Mouse (Mus musculus) CH12.LX (cell line): Measurements from ENCODE around the gene Slc44a3. TPM values are rescaled to one million over a fixed set of nuclear protein-coding genes. Genes with fewer than 3 reads are reported as not detected.
A peak's percentile ranks its signal among the peaks of the same experiment; 100 is the strongest.

Source experiments
- DNase-seq: peaks from one replicate; pipeline ENCODE4 v3.0.0-alpha.2; 2013; ENCODE audit errors: extremely low read depth
- H3K27ac ChIP-seq: 2 replicates; pipeline ENCODE4 v1.5.1; 2012; ENCODE audit warnings: low read depth, mild to moderate bottlenecking, control low read depth, moderate library complexity; ENCODE audit not compliant: insufficient read depth
- H3K27me3 ChIP-seq: replicated peaks from 2 replicates; pipeline ENCODE3; 2012; ENCODE audit warnings: inconsistent platforms
- H3K36me3 ChIP-seq, 2 experiments: replicated peaks in 1 of 2; 2 replicates each; pipeline versions ENCODE3 to v1.6.1; 2012; ENCODE audit warnings: inconsistent platforms in 1 of 2, low read length in 1 of 2, mild to moderate bottlenecking in 1 of 2, mixed read lengths in 1 of 2, moderate library complexity in 1 of 2; ENCODE audit not compliant: control insufficient read depth in 1 of 2, insufficient read depth in 1 of 2
- H3K4me1 ChIP-seq, 2 experiments: 2 replicates each; pipeline ENCODE4 v1.6.1; 2012; ENCODE audit warnings: inconsistent platforms in 1 of 2, moderate library complexity in 1 of 2; ENCODE audit not compliant: insufficient read depth in 2 of 2, control insufficient read depth in 1 of 2
- H3K4me2 ChIP-seq: 2 replicates; pipeline ENCODE4 v1.6.1; 2012; ENCODE audit warnings: low read depth, mild to moderate bottlenecking, control low read depth; ENCODE audit not compliant: poor library complexity, insufficient read depth, severe bottlenecking
- H3K4me3 ChIP-seq, 3 experiments: fragments of 150-350 bp in 1 of 3; sonication (generic) in 1 of 3; replicated peaks in 1 of 3; 2 replicates each; pipeline versions ENCODE3 to v1.5.1; 2011 to 2012; ENCODE audit warnings: low read depth in 2 of 3, low read length in 2 of 3, mild to moderate bottlenecking in 2 of 3, moderate library complexity in 2 of 3, control low read depth in 1 of 3, improper control_type of control experiment in 1 of 3, inconsistent platforms in 1 of 3, mixed read lengths in 1 of 3; ENCODE audit not compliant: poor library complexity in 1 of 3
- H3K79me2 ChIP-seq: replicated peaks from 2 replicates; pipeline ENCODE4 v1.6.1; 2012; ENCODE audit warnings: mild to moderate bottlenecking, moderate library complexity; ENCODE audit not compliant: control insufficient read depth, poor library complexity, insufficient read depth, severe bottlenecking; ENCODE audit errors: extremely low read depth
- H3K9ac ChIP-seq: 2 replicates; pipeline ENCODE4 v1.6.1; 2012; ENCODE audit warnings: low read depth, mild to moderate bottlenecking, control low read depth, moderate library complexity; ENCODE audit not compliant: insufficient read depth
- H3K9me3 ChIP-seq: replicated peaks from 2 replicates; pipeline ENCODE3; 2012; ENCODE audit warnings: low read length, inconsistent platforms, mixed read lengths
- CHD1 ChIP-seq: IDR thresholded peaks from 2 replicates; pipeline ENCODE4 v1.6.1; 2012; ENCODE audit warnings: low read depth, low read length, improper control_type of control experiment, inconsistent platforms
- CTCF ChIP-seq, 2 experiments: IDR thresholded peaks in 1 of 2; conservative IDR thresholded peaks in 1 of 2; 2 replicates each; pipeline ENCODE4 v1.5.1; 2011 to 2012; ENCODE audit warnings: low read depth in 2 of 2, low read length in 2 of 2, improper control_type of control experiment in 1 of 2, inconsistent platforms in 1 of 2, mild to moderate bottlenecking in 1 of 2, moderate library complexity in 1 of 2
- ELF1 ChIP-seq: IDR thresholded peaks from 2 replicates; pipeline ENCODE4 v1.6.1; 2014; ENCODE audit warnings: low read depth, mild to moderate bottlenecking, inconsistent platforms, low read length, improper control_type of control experiment
- ETS1 ChIP-seq: conservative IDR thresholded peaks from 2 replicates; pipeline ENCODE4 v1.6.1; 2012; ENCODE audit warnings: low read depth, mild to moderate bottlenecking, inconsistent platforms, low read length, improper control_type of control experiment, moderate library complexity
- MYC ChIP-seq: IDR thresholded peaks from 2 replicates; pipeline ENCODE4 v1.6.1; 2011; ENCODE audit warnings: low read depth, mild to moderate bottlenecking, improper control_type of control experiment, low read length
- NRF1 ChIP-seq: IDR thresholded peaks from 2 replicates; pipeline ENCODE4 v1.6.1; 2014; ENCODE audit warnings: low read depth, mild to moderate bottlenecking, inconsistent platforms, low read length, improper control_type of control experiment, moderate library complexity
- POLR2A ChIP-seq: IDR thresholded peaks from 2 replicates; pipeline ENCODE4 v1.6.1; 2011; ENCODE audit warnings: low read depth, mild to moderate bottlenecking, improper control_type of control experiment, low read length
- RCOR1 ChIP-seq: conservative IDR thresholded peaks from 2 replicates; pipeline ENCODE4 v1.6.1; 2012; ENCODE audit warnings: low read depth, mild to moderate bottlenecking, inconsistent platforms, low read length, improper control_type of control experiment
- dilution Hi-C: fragments of 300-500 bp; cut with MboI; formaldehyde crosslinking; loops from 2 replicates; pipeline ENCODE4 v1.14.3; 2020; ENCODE audit warnings: low sequenced_read_pairs; ENCODE audit not compliant: extremely low pct_unique_long_range_greater_than_20kb, extremely low pct_ligation_motif_present
- in situ Hi-C: fragments of 300-500 bp; cut with MboI; formaldehyde crosslinking; loops from 3 replicates; pipeline ENCODE4 v1.14.3; 2019; ENCODE audit warnings: low sequenced_read_pairs, low pct_ligation_motif_present, low pct_unique_long_range_greater_than_20kb, mixed read lengths
- polyA plus RNA-seq: library from polyadenylated mRNA; unstranded; fragments of >175 nt; gene quantifications from 2 replicates; pipeline ENCODE4 v1.2.1, GENCODE M21; 2012; ENCODE audit warnings: low read depth; ENCODE audit not compliant: insufficient read length
- total RNA-seq, 2 experiments: library from RNA; depleted of rRNA; stranded (reverse); fragments of 300-350 nt in 1 of 2; fragments of >200 nt in 1 of 2; gene quantifications; 2 replicates each; pipeline ENCODE4 v1.2.3; 2012 to 2014

Slc44a3 gene
- total and polyA plus RNA-seq, 3 experiments = not detected

DNA sequence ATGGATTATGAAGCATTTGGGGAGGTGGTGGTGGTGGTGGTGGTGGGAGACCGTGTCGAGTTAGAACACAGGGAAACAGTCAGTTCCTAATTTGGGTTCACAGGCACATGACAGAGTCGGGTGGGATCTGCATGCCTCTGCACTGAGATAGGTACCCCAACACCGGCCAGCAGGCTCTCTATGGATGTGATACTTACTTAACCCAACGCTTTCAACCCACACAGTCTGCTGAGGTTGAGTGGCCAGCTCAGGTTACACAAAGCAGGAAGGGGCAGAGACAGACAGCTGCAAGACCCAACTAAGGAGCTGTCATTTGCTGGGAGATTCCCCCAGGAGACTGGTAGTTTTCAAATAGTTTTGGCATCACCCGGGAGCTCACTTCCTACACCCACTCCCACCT, 50.6 kb downstream of the Slc44a3 start:
- no peaks in the 10 kb centered on the region for H3K9me3 ChIP-seq
- H3K4me1 ChIP-seq = peaks cover 7 to 20% of the 10 kb centered on the region in 2 experiments
- H3K27me3 ChIP-seq = peaks cover 5% of the 10 kb centered on the region
- H3K4me2 ChIP-seq = no peak overlapping the region
- in situ Hi-C loops = no loop called here
- H3K27ac ChIP-seq = no peak overlapping the region
- DNase-seq = no peak
- no peaks in the 10 kb centered on the region for H3K79me2 ChIP-seq
- dilution Hi-C loops = no loop called here
- no peak overlapping the region for H3K9ac ChIP-seq
- no peaks in the 10 kb centered on the region for H3K36me3 ChIP-seq
- no peak for TF ChIP-seq CHD1
- no peak overlapping the region for H3K4me3 ChIP-seq

- TF ChIP-seq ELF1 = no peak
- 0 out of 2 replicates have a peak, but pooled peaks have one; percentile 7 for TF ChIP-seq NRF1
- TF ChIP-seq, all 38 proteins: peak for 1
- Histone ChIP-seq H3K4me3 (no peak overlapping the region), H3K27me3 (peaks cover 5% of the 10 kb centered on the region), H3K9me3 (no peaks in the 10 kb centered on the region), H3K27ac (no peak overlapping the region), H3K36me3 (no peaks in the 10 kb centered on the region), H3K4me1 (peaks cover 7 to 20% of the 10 kb centered on the region in 2 experiments), H3K9ac (no peak overlapping the region), H3K79me2 (no peaks in the 10 kb centered on the region), H3K4me2 (no peak overlapping the region)
- DNase-seq = no peak
- in situ Hi-C loops (no loop called here), dilution Hi-C loops (no loop called here)
Observed at GRCm38 (mm10) chr3:121480961-121481436, 51.2 kb downstream of the Slc44a3 start.

DNA sequence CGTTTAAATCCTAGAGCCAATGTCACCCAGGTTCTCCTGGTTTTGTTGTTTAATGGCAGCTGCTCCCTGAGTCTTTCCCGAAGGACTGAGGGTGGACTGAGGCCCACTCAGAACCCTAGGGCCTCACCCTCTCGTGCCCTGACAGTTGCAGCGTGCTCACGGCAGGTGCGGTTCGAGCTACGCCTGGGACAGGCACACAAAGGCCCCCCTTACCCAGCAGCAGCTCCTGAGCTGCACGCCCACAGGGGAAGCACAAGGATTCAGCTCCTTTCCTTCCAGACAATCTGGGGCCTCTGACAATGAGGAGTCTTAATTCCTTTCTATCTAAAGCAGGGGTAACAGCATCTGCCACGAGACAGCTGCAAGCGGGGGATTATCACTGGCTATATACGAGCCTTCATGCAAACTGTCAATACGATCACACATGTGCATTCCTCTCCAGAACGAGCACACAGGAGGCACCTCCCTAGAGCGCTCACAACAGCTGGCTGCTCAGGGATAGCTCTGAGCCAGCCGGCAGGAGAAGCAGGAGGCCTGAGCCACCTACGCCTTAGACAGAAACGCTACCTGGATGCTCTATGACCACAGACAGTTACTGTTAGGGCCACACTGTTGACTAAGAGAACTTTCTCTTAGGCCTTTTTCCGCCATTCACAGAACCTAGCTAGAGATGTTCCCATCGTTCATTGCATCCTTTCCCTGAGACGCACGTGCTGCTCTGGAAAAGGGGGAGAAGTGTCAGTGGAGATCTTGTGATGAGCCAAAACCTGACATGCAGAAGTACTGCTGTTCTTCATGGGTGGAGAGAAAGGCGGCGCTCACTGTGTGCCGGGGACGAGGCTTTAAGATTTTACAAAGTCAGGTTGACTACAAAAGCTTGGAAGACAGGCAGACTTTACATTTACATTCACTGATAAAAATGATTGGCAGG, 51.9 kb downstream of the Slc44a3 start:
- in situ Hi-C loops = no loop called here
- no peak overlapping the region for H3K4me3 ChIP-seq
- peaks cover 7 to 21% of the 10 kb centered on the region in 2 experiments for H3K4me1 ChIP-seq
- DNase-seq = no peak
- H3K27ac ChIP-seq = no peak overlapping the region
- TF ChIP-seq RCOR1 (no peak), CTCF (conservative IDR thresholded peaks at IDR 0.05 in 1 of 2, IDR thresholded peaks at IDR 0.05 in 1 of 2; ENCODE audit: low read depth in 2 of 2, low read length in 2 of 2) (no peak), MYC (no peak), ETS1 (no peak), POLR2A (no peak)
- no peaks in the 10 kb centered on the region for H3K79me2 ChIP-seq
- H3K9me3 ChIP-seq = no peaks in the 10 kb centered on the region
- H3K4me2 ChIP-seq = no peak overlapping the region
- H3K9ac ChIP-seq = no peak overlapping the region
- H3K27me3 ChIP-seq = peaks cover 5% of the 10 kb centered on the region
- dilution Hi-C loops = no loop called here
- no peaks in the 10 kb centered on the region for H3K36me3 ChIP-seq
